Mouse (Mus musculus) embryo, embryonic 10.5 days (tissue): ENCODE results near the gene Gm9789.
"Not testable (repeated sequence)": the region's sequence is repeated elsewhere in the genome, so short reads cannot be mapped to it uniquely, and the experiment has no call there.

ENCODE experiments used
- DNase-seq: peaks from one replicate; pipeline ENCODE4 v3.0.0-alpha.2; 2015; ENCODE audit warnings: low spot score

Gene Gm9789

DNA sequence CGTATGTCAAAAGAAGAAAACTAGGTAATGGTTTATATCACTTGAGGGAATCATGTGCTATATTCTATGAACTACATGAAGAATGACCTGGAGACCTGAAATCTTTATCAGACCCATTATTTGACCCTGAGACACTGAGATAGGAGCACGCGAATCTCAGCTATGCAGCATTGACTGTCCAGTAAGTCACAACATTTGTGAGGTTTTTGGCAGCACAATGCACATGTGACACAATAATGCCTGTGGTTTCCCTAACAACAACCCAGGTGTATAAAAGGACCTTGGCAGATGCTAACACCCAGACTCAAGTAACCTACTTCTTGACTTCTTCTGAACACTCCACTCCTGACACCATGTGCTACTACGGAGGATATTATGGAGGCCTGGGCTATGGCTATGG lies at the start of gene Gm9789:
Gene Gm9789 (plus strand): TSS at position 301 of the 400 bp plus-strand sequence.
- DNase-seq = no peak

GRCm38 (mm10) chr16:89140551-89140950 lies 17.2 kb upstream of the Gm9789 start, which contains the start of gene Gm6358:
Gm6358 (plus strand) TSS chr16:89140851.
- DNase-seq = no peak

GRCm38 (mm10) chr16:89150786-89151185 lies 7.0 kb upstream of the Gm9789 start, which contains the start of gene Gm10061:
Gm10061 (plus strand) TSS chr16:89151086.
- DNase-seq = no peak

- DNase-seq = not testable (repeated sequence)
Measured at GRCm38 (mm10) chr16:89169190-89169589, 11.4 kb downstream of the Gm9789 start, which contains the start of gene Gm7735. Gm7735 (plus strand) TSS chr16:89169490.

- DNase-seq = no peak
Measured at GRCm38 (mm10) chr16:89174435-89174834, 16.7 kb downstream of the Gm9789 start, which contains the start of gene 1110057P08Rik. 1110057P08Rik (plus strand) TSS chr16:89174735.

DNA sequence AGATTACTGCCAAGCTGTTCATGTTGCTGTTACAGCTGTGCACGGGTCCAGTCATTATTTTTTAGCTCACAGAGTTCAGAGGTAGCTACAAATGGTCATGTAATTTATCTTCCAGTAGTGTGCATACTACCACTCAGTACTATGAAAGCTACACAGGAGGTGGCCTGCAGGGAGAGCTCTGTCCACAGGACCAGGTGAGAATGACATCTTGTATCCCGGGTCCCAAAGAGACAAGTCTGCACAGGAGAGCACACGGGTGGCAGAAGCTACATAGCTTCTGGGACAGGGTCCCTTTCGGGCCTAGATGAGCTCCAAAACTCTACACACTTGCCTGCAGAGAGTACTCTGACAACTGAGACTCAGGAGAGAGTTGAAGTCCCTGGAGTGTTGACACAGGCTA lies 30.9 kb downstream of the Gm9789 start:
- DNase-seq = no peak

GRCm38 (mm10) chr16:89205561-89205960 lies 47.8 kb downstream of the Gm9789 start, which contains the start of gene Krtap20-2:
Krtap20-2 (plus strand) TSS chr16:89205861.
- DNase-seq = no peak
